Mouse (Mus musculus) hindbrain, embryonic 10.5 days (tissue): ENCODE data around the gene Psmc1. TPM values are rescaled to one million over a fixed set of nuclear protein-coding genes. Genes with fewer than 3 reads are reported as not detected.

ENCODE experiments used
- DNase-seq: peaks from one replicate; pipeline ENCODE4 v3.0.0-alpha.2; 2017; ENCODE audit warnings: low spot score
- H3K27ac ChIP-seq: fragments of 300-500 bp; sonication (generic); 2 replicates; pipeline ENCODE4 v1.5.1; 2016; ENCODE audit warnings: mild to moderate bottlenecking, moderate library complexity
- H3K27me3 ChIP-seq: fragments of 300-500 bp; sonication (generic); 2 replicates; pipeline ENCODE4 v1.6.1; 2016; ENCODE audit warnings: mild to moderate bottlenecking; ENCODE audit not compliant: poor library complexity, insufficient read depth, severe bottlenecking
- H3K36me3 ChIP-seq: fragments of 300-500 bp; sonication (generic); 2 replicates; pipeline ENCODE4 v1.6.1; 2016; ENCODE audit warnings: mild to moderate bottlenecking, moderate library complexity
- H3K4me1 ChIP-seq: fragments of 300-500 bp; sonication (generic); replicated peaks from 2 replicates; pipeline ENCODE4 v1.6.1; 2016; ENCODE audit warnings: mild to moderate bottlenecking
- H3K4me3 ChIP-seq: fragments of 300-500 bp; sonication (generic); 2 replicates; pipeline ENCODE4 v1.5.1; 2016; ENCODE audit warnings: mild to moderate bottlenecking, moderate library complexity
- H3K9me3 ChIP-seq: fragments of 300-500 bp; sonication (generic); 2 replicates; pipeline ENCODE4 v1.6.1; 2016; ENCODE audit warnings: mild to moderate bottlenecking, moderate library complexity
- WGBS: fragments of 180-500 bp; shearing (Covaris S2); methylation state at CpG from one replicate; pipeline ENCODE4 v1.1.7; 2016; 5-methylcytosine and 5-hydroxymethylcytosine counted together
- polyA plus RNA-seq: library from polyadenylated mRNA; unstranded; fragments of >200 nt; fragmentation: Nextera tagmentation; extraction: Ambion mirVana; gene quantifications from 2 replicates; pipeline ENCODE4 v1.2.1, GENCODE M21; 2016

Psmc1 gene
- 366 and 386 TPM in 2 replicates for polyA plus RNA-seq

GRCm38 (mm10) chr12:100109986-100110696 lies at the start of gene Psmc1:
TSS of gene Psmc1 (plus strand) at chr12:100110154.
- H3K27me3 ChIP-seq, result no peaks in the 10 kb centered on the region
- DNase-seq, result peak; percentile 88
- peaks cover 40% of the 10 kb centered on the region for H3K36me3 ChIP-seq
- no peaks in the 10 kb centered on the region for H3K9me3 ChIP-seq
- peak within 1 kb of the TSS; percentile 94 for H3K27ac ChIP-seq
- WGBS, result under 1% methylated on average over 58 of the region's 58 CpGs
- H3K4me3 ChIP-seq, result peak within 1 kb of the TSS; percentile 96
- H3K4me1 ChIP-seq, result peaks cover 25% of the 10 kb centered on the region

- H3K27ac ChIP-seq, result no peak overlapping the region
- H3K4me1 ChIP-seq, result no peaks in the 10 kb centered on the region
- WGBS, result 90% methylated on average over 10 of the region's 10 CpGs
- H3K4me3 ChIP-seq, result no peak overlapping the region
- no peaks in the 10 kb centered on the region for H3K36me3 ChIP-seq
- H3K27me3 ChIP-seq, result no peaks in the 10 kb centered on the region
- H3K9me3 ChIP-seq, result no peaks in the 10 kb centered on the region
- no peak for DNase-seq
Observed at GRCm38 (mm10) chr12:100061071-100061470, 48.9 kb upstream of the Psmc1 start.

GRCm38 (mm10) chr12:100061826-100062225 lies 48.1 kb upstream of the Psmc1 start:
- Histone ChIP-seq H3K27me3 (no peaks in the 10 kb centered on the region), H3K36me3 (no peaks in the 10 kb centered on the region), H3K4me3 (no peak overlapping the region), H3K9me3 (no peaks in the 10 kb centered on the region), H3K27ac (no peak overlapping the region), H3K4me1 (no peaks in the 10 kb centered on the region)
- DNase-seq, result no peak

GRCm38 (mm10) chr12:100062584-100062983 lies 47.4 kb upstream of the Psmc1 start:
- no peak for DNase-seq

GRCm38 (mm10) chr12:100065109-100065508 lies 44.8 kb upstream of the Psmc1 start:
- H3K9me3 ChIP-seq, result no peaks in the 10 kb centered on the region
- 68% methylated on average over 3 of the region's 3 CpGs for WGBS
- no peaks in the 10 kb centered on the region for H3K27me3 ChIP-seq
- H3K4me1 ChIP-seq, result no peaks in the 10 kb centered on the region
- no peak overlapping the region for H3K4me3 ChIP-seq
- H3K27ac ChIP-seq, result no peak overlapping the region
- DNase-seq, result no peak
- no peaks in the 10 kb centered on the region for H3K36me3 ChIP-seq

More at GRCm38 (mm10) chr12:100062584-100062983, 47.4 kb upstream of the Psmc1 start:
- Histone ChIP-seq H3K27me3 (no peaks in the 10 kb centered on the region), H3K27ac (no peak overlapping the region), H3K36me3 (no peaks in the 10 kb centered on the region), H3K4me1 (no peaks in the 10 kb centered on the region), H3K4me3 (no peak overlapping the region), H3K9me3 (no peaks in the 10 kb centered on the region)
- WGBS, result 72% methylated on average over 3 of the region's 3 CpGs

- no peaks in the 10 kb centered on the region for H3K9me3 ChIP-seq
- no peaks in the 10 kb centered on the region for H3K36me3 ChIP-seq
- no peak overlapping the region for H3K27ac ChIP-seq
- no peaks in the 10 kb centered on the region for H3K27me3 ChIP-seq
- no peak overlapping the region for H3K4me3 ChIP-seq
- no peaks in the 10 kb centered on the region for H3K4me1 ChIP-seq
- DNase-seq, result no peak
- WGBS, result 90% methylated on average over 5 of the region's 5 CpGs
Observed at GRCm38 (mm10) chr12:100067477-100067876, 42.5 kb upstream of the Psmc1 start.

- 0 out of 2 replicates have a peak, but pooled peaks cover 6% of the 10 kb centered on the region for H3K4me1 ChIP-seq
- no peak overlapping the region for H3K4me3 ChIP-seq
- H3K27me3 ChIP-seq, result no peaks in the 10 kb centered on the region
- peak overlapping the region; percentile 59 for H3K27ac ChIP-seq
- no peak for DNase-seq
- no peaks in the 10 kb centered on the region for H3K36me3 ChIP-seq
- 61% methylated on average over 4 of the region's 4 CpGs for WGBS
- peaks cover 3% of the 10 kb centered on the region; the same call in 1 of the 2 replicates for H3K9me3 ChIP-seq
Observed at GRCm38 (mm10) chr12:100073201-100073672, 36.7 kb upstream of the Psmc1 start.

GRCm38 (mm10) chr12:100075715-100076114 lies 34.2 kb upstream of the Psmc1 start:
- no peak for DNase-seq
- no peak overlapping the region for H3K4me3 ChIP-seq
- peaks cover 3% of the 10 kb centered on the region; the same call in 1 of the 2 replicates for H3K9me3 ChIP-seq
- WGBS, result 92% methylated on average over 4 of the region's 4 CpGs
- no peaks in the 10 kb centered on the region for H3K27me3 ChIP-seq
- H3K4me1 ChIP-seq, result 0 out of 2 replicates have a peak, but pooled peaks cover 6% of the 10 kb centered on the region
- no peaks in the 10 kb centered on the region for H3K36me3 ChIP-seq
- no peak overlapping the region for H3K27ac ChIP-seq

- no peak for DNase-seq
- Histone ChIP-seq H3K27me3 (no peaks in the 10 kb centered on the region), H3K27ac (no peak overlapping the region), H3K9me3 (no peaks in the 10 kb centered on the region), H3K4me3 (no peak overlapping the region), H3K4me1 (peaks cover 9% of the 10 kb centered on the region), H3K36me3 (no peaks in the 10 kb centered on the region)
- WGBS, result 82% methylated on average over 8 of the region's 8 CpGs
Observed at GRCm38 (mm10) chr12:100079636-100080286, 30.2 kb upstream of the Psmc1 start.

GRCm38 (mm10) chr12:100088026-100088425 lies 21.9 kb upstream of the Psmc1 start:
- no peaks in the 10 kb centered on the region for H3K27me3 ChIP-seq
- H3K27ac ChIP-seq, result no peak overlapping the region
- no peaks in the 10 kb centered on the region for H3K36me3 ChIP-seq
- H3K4me3 ChIP-seq, result no peak overlapping the region
- no peaks in the 10 kb centered on the region for H3K9me3 ChIP-seq
- 86% methylated on average over 3 of the region's 3 CpGs for WGBS
- no peak for DNase-seq
- peaks cover 9% of the 10 kb centered on the region for H3K4me1 ChIP-seq

- H3K27ac ChIP-seq, result no peak overlapping the region
- no peaks in the 10 kb centered on the region for H3K9me3 ChIP-seq
- WGBS, result 86% methylated on average over 5 of the region's 5 CpGs
- peaks cover 1% of the 10 kb centered on the region for H3K4me1 ChIP-seq
- H3K27me3 ChIP-seq, result no peaks in the 10 kb centered on the region
- no peak overlapping the region for H3K4me3 ChIP-seq
- DNase-seq, result no peak
- no peaks in the 10 kb centered on the region for H3K36me3 ChIP-seq
Observed at GRCm38 (mm10) chr12:100089265-100089664, 20.7 kb upstream of the Psmc1 start.

- Histone ChIP-seq H3K27ac (no peak overlapping the region), H3K9me3 (no peaks in the 10 kb centered on the region), H3K4me1 (no peaks in the 10 kb centered on the region), H3K27me3 (no peaks in the 10 kb centered on the region), H3K36me3 (no peaks in the 10 kb centered on the region), H3K4me3 (no peak overlapping the region)
- 82% methylated on average over 4 of the region's 4 CpGs for WGBS
- DNase-seq, result no peak
Observed at GRCm38 (mm10) chr12:100090750-100091149, 19.2 kb upstream of the Psmc1 start.

- no peak for DNase-seq
- H3K4me1 ChIP-seq, result no peaks in the 10 kb centered on the region
- H3K4me3 ChIP-seq, result no peak overlapping the region
- no peaks in the 10 kb centered on the region for H3K27me3 ChIP-seq
- 79% methylated on average over 11 of the region's 11 CpGs for WGBS
- no peak overlapping the region for H3K27ac ChIP-seq
- H3K9me3 ChIP-seq, result no peaks in the 10 kb centered on the region
- no peaks in the 10 kb centered on the region for H3K36me3 ChIP-seq
Observed at GRCm38 (mm10) chr12:100093046-100093445, 16.9 kb upstream of the Psmc1 start.
